Mouse (Mus musculus): Measurements from ENCODE around the gene Mcf2l.

Mcf2l gene

GRCm38 (mm10) chr8:12874194-12874791 lies 687 bp downstream of the Mcf2l start:
- peak; percentile 50 for DNase-seq (ENCODE audit: low spot score)

- DNase-seq (ENCODE audit: low spot score) = no peak
Measured at GRCm38 (mm10) chr8:12874971-12875370, 1.4 kb downstream of the Mcf2l start.

DNA sequence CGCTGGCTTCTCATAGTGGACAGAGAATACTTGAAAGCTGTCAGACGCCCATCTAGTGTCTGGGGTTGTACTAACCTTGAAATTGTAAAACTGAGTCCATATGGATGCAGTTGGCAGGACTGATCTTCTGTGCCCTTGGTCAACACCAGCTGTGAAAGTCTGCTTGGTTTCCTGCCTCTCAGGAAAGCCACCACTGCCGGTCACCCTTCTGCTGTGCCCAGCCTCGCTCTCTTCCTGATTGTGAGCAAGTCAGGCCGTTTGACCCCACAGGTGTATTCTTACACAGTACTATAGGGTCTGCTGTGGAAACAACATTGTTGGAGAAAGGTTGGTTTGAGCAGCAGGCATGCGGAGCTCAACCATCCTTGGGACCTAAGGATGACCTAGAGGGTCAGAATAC lies 3.5 kb downstream of the Mcf2l start:
- DNase-seq (ENCODE audit: low spot score) = no peak

- DNase-seq (ENCODE audit: low spot score) = no peak
Measured at GRCm38 (mm10) chr8:12880163-12880562, 6.6 kb downstream of the Mcf2l start.

GRCm38 (mm10) chr8:12883051-12884004 lies 9.7 kb downstream of the Mcf2l start:
- no peak for DNase-seq (ENCODE audit: low spot score)

DNA sequence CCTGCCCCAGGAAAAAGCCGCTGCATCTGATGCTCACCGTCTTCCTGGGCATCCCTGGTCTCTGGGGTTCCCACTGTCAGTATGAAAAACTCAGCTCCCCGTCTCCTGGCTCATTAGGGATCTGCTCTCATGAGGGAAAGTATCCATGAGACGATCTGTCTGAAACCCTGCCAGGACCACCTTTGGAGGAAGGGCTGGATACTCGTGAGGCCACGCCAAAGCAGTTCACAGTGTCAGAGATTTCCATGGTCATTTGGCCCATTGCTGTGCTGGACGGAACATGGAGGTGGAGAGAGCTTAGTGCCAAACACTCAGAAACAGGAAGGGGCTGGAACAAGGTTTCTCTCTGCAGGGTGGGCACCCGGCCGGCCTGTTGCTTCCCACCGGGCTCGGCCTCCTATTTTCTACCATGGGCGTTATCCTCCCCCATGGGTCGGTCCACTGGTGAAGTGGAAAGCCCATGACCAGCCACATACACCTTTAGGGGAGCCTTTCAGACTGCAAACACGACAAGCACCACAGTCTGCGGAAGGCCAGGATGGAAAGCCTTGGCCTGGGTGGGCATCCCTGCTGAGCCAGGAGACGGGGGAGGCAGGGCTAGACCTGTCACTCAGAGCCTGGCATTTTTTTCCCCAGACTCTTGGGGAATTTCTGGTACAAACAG lies 14.3 kb downstream of the Mcf2l start:
- no peak for DNase-seq (ENCODE audit: low spot score)

DNA sequence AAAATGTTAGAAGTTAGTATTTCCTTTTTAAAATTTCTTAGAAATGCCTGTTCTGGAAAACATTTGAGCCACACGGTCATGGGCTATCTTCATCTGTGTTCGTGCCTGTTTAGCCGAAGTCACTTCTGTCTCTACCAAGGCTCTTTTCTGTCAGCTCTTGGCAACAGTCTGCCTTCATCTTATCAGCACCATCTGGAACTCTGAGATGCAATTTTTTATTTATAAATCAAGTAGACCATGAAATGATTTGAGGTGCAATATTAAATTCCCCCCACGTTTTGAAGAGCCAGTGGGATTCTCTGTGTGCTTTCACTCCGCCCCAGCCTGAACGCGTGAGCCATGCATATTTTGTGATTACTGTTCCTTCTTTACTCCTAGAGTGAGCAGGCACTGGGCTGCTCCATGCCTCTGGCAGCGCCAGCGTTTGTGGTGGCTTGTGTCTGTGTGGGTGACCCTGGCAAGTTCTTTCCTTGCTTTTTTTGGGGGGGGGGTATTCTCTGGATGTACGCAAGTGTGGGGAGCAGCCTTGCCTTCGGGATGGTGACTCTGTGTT lies 15.5 kb downstream of the Mcf2l start:
- DNase-seq (ENCODE audit: low spot score) = no peak

- DNase-seq (ENCODE audit: low spot score) = no peak
Measured at GRCm38 (mm10) chr8:12892882-12893446, 19.4 kb downstream of the Mcf2l start.

- no peak for DNase-seq (ENCODE audit: low spot score)
Measured at GRCm38 (mm10) chr8:12893797-12894578, 20.4 kb downstream of the Mcf2l start.

DNA sequence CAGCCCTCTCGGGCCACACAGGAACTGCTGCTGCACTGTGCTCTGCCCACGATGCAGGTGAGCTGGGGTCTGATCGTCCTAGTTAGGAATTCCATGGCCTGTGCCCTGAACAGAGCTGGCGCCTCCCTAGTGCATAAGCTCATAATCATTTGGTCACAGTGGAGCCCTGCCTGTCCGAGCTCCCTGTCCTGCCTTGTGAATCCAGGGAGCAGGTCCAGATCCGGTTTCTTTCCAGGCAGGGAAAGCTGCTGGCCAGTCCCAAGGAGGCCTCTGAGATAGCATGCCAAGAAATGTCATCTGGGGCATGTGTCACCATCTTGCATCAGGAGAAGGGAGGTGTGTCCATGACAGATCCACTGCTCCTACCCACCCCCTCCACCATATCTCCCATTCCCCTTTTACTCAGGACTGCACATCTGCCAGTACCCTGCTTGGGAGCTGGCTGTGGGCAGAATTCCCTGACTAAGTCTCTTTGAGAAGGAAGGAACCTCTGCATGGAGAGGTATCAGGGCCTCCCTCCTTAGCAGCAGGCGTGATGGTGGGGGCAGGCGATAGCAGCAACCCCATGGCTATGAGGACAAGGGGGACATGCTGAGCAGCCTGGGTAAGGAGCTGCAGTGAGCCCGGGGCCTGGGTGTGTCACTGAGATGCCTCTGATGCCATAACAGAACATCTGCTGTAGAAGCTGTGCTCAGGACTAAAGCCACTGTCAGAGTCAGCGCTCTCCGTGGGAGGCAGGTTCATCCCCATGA lies 21.4 kb downstream of the Mcf2l start:
- DNase-seq (ENCODE audit: low spot score) = no peak

- no peak for DNase-seq (ENCODE audit: low spot score)
Measured at GRCm38 (mm10) chr8:12895535-12896150, 22.0 kb downstream of the Mcf2l start.

- peak; percentile 44 for DNase-seq (ENCODE audit: low spot score)
Measured at GRCm38 (mm10) chr8:12896494-12897373, 23.1 kb downstream of the Mcf2l start.

DNA sequence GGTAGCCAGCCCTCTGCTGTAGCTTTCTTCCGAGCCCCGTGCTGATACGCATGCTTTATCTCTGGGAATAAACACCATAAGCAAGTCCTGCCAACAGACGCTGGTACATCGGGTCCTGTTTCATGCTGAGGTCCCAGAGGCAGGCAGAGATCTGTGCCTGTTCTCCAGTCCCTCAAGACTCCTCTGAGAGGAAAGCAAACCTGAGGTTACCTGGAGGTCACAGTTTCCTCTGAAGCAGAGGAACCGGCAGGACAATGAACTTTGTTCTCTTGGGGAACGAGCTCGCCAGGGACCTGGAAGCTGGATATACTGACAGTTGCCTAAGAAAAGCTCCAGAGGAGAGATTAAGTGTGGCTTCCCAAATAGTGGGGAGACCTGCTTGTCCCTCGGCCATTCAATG lies 24.2 kb downstream of the Mcf2l start:
- DNase-seq (ENCODE audit: low spot score) = peak; percentile 34

DNA sequence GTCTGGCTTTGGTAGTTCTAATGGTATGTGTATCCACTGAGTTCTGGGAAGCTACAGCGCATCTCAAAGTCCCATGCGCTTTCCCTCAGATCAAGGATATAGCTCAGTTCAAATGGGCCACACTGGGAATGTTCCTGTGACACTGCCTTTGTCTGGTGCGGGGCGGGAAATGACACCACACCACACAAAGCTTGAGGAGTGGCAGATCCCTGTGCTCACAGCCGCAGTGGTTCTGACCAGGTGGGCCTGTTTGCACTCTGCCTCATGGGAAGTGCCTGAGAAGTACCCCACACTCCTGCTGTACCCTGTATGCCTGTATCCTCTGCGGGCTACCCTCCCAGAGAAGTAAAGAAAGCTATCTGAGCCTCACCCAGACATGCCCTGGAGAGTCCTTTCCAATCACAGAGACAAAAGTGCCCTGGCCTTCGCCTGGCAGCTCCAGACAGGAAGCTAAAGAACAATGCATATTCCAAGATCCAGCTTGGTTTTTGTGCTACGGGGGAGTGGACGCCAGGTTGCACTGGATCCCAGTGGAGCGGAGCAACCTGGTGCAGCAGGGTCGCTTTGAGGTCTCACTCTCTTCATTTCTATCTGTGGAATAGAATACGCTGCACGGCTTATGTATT lies 30.3 kb downstream of the Mcf2l start:
- peak; percentile 38 for DNase-seq (ENCODE audit: low spot score)

DNA sequence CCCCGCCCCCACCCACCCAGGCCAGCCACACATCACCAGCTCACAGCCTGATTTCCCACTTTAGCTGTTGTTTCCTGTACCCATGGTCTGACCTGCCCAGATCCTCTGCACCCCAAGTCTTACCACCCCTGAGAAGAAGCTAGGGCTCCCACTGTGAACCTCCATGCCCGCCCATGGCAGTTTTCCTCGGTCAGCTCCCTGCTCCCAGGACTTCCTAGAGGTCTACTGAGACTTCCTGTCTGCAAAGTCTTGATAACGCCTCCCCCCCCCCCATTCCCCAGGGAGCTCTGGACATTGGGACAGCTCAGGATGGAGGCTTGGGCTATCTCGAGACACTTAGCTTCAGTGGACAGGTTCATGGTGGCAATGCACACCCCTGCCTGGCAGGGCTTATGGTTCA lies 31.5 kb downstream of the Mcf2l start:
- DNase-seq (ENCODE audit: low spot score) = no peak

GRCm38 (mm10) chr8:12905599-12906321 lies 32.2 kb downstream of the Mcf2l start:
- peak; percentile 84 for DNase-seq (ENCODE audit: low spot score)

DNA sequence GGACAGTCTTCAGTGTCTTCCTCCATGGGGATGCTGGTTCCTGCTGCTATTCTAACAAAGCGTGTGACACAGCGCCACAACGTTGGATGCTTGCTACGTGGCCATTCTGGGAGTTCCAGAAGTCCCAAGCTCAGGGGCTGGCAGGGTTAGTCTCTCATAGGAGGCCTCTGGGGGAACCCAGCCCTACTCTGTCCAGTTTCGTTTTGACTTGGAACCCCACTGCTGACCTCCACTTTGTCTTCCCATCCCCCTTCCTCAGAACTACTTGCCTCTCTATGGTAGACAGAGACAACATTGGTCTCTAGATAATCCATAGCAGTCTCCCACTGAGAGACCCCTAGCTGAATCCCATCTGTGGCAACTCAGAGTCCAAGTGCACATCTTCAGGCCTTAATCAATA lies 33.0 kb downstream of the Mcf2l start:
- no peak for DNase-seq (ENCODE audit: low spot score)

GRCm38 (mm10) chr8:12907730-12908129 lies 34.1 kb downstream of the Mcf2l start:
- no peak for DNase-seq (ENCODE audit: low spot score)
